Mouse (Mus musculus) CH12.LX (cell line): ENCODE results near the gene Rnf43. TPM values are rescaled to one million over a fixed set of nuclear protein-coding genes. Genes with fewer than 3 reads are reported as not detected.
A peak's percentile ranks its signal among the peaks of the same experiment; 100 is the strongest.

Experiments
- DNase-seq: peaks from one replicate; pipeline ENCODE4 v3.0.0-alpha.2; 2013; ENCODE audit errors: extremely low read depth
- H3K27ac ChIP-seq: 2 replicates; pipeline ENCODE4 v1.5.1; 2012; ENCODE audit warnings: low read depth, mild to moderate bottlenecking, control low read depth, moderate library complexity; ENCODE audit not compliant: insufficient read depth
- H3K27me3 ChIP-seq: replicated peaks from 2 replicates; pipeline ENCODE3; 2012; ENCODE audit warnings: inconsistent platforms
- H3K36me3 ChIP-seq, 2 experiments: replicated peaks in 1 of 2; 2 replicates each; pipeline versions ENCODE3 to v1.6.1; 2012; ENCODE audit warnings: inconsistent platforms in 1 of 2, low read length in 1 of 2, mild to moderate bottlenecking in 1 of 2, mixed read lengths in 1 of 2, moderate library complexity in 1 of 2; ENCODE audit not compliant: control insufficient read depth in 1 of 2, insufficient read depth in 1 of 2
- H3K4me1 ChIP-seq, 2 experiments: 2 replicates each; pipeline ENCODE4 v1.6.1; 2012; ENCODE audit warnings: inconsistent platforms in 1 of 2, moderate library complexity in 1 of 2; ENCODE audit not compliant: insufficient read depth in 2 of 2, control insufficient read depth in 1 of 2
- H3K4me2 ChIP-seq: 2 replicates; pipeline ENCODE4 v1.6.1; 2012; ENCODE audit warnings: low read depth, mild to moderate bottlenecking, control low read depth; ENCODE audit not compliant: poor library complexity, insufficient read depth, severe bottlenecking
- H3K4me3 ChIP-seq, 3 experiments: fragments of 150-350 bp in 1 of 3; sonication (generic) in 1 of 3; replicated peaks in 1 of 3; 2 replicates each; pipeline versions ENCODE3 to v1.5.1; 2011 to 2012; ENCODE audit warnings: low read depth in 2 of 3, low read length in 2 of 3, mild to moderate bottlenecking in 2 of 3, moderate library complexity in 2 of 3, control low read depth in 1 of 3, improper control_type of control experiment in 1 of 3, inconsistent platforms in 1 of 3, mixed read lengths in 1 of 3; ENCODE audit not compliant: poor library complexity in 1 of 3
- H3K79me2 ChIP-seq: replicated peaks from 2 replicates; pipeline ENCODE4 v1.6.1; 2012; ENCODE audit warnings: mild to moderate bottlenecking, moderate library complexity; ENCODE audit not compliant: control insufficient read depth, poor library complexity, insufficient read depth, severe bottlenecking; ENCODE audit errors: extremely low read depth
- H3K9ac ChIP-seq: 2 replicates; pipeline ENCODE4 v1.6.1; 2012; ENCODE audit warnings: low read depth, mild to moderate bottlenecking, control low read depth, moderate library complexity; ENCODE audit not compliant: insufficient read depth
- H3K9me3 ChIP-seq: replicated peaks from 2 replicates; pipeline ENCODE3; 2012; ENCODE audit warnings: low read length, inconsistent platforms, mixed read lengths
- BHLHE40 ChIP-seq: IDR thresholded peaks from 2 replicates; pipeline ENCODE4 v1.6.1; 2011; ENCODE audit warnings: mild to moderate bottlenecking, low read depth, low read length, improper control_type of control experiment
- CHD1 ChIP-seq: IDR thresholded peaks from 2 replicates; pipeline ENCODE4 v1.6.1; 2012; ENCODE audit warnings: low read depth, low read length, improper control_type of control experiment, inconsistent platforms
- CTCF ChIP-seq, 2 experiments: IDR thresholded peaks in 1 of 2; conservative IDR thresholded peaks in 1 of 2; 2 replicates each; pipeline ENCODE4 v1.5.1; 2011 to 2012; ENCODE audit warnings: low read depth in 2 of 2, low read length in 2 of 2, improper control_type of control experiment in 1 of 2, inconsistent platforms in 1 of 2, mild to moderate bottlenecking in 1 of 2, moderate library complexity in 1 of 2
- ELF1 ChIP-seq: IDR thresholded peaks from 2 replicates; pipeline ENCODE4 v1.6.1; 2014; ENCODE audit warnings: low read depth, mild to moderate bottlenecking, inconsistent platforms, low read length, improper control_type of control experiment
- ETS1 ChIP-seq: conservative IDR thresholded peaks from 2 replicates; pipeline ENCODE4 v1.6.1; 2012; ENCODE audit warnings: low read depth, mild to moderate bottlenecking, inconsistent platforms, low read length, improper control_type of control experiment, moderate library complexity
- IRF4 ChIP-seq: IDR thresholded peaks from 2 replicates; pipeline ENCODE4 v1.6.1; 2014; ENCODE audit warnings: low read depth, mild to moderate bottlenecking, inconsistent platforms, low read length, improper control_type of control experiment
- JUN ChIP-seq: IDR thresholded peaks from 2 replicates; pipeline ENCODE4 v1.6.1; 2011; ENCODE audit warnings: low read depth, mild to moderate bottlenecking, low read length, improper control_type of control experiment, moderate library complexity; ENCODE audit not compliant: insufficient read depth
- JUND ChIP-seq: conservative IDR thresholded peaks from 2 replicates; pipeline ENCODE4 v1.6.1; 2011; ENCODE audit warnings: low read depth, low read length, improper control_type of control experiment
- KAT2A ChIP-seq: IDR thresholded peaks from 2 replicates; pipeline ENCODE4 v1.6.1; 2012; ENCODE audit warnings: low read length, improper control_type of control experiment, inconsistent platforms; ENCODE audit not compliant: insufficient replicate concordance
- MAX ChIP-seq: IDR thresholded peaks from 2 replicates; pipeline ENCODE4 v1.6.1; 2011; ENCODE audit warnings: low read length, improper control_type of control experiment
- MEF2A ChIP-seq: IDR thresholded peaks from 2 replicates; pipeline ENCODE4 v1.6.1; 2014; ENCODE audit warnings: low read depth, mild to moderate bottlenecking, inconsistent platforms, low read length, improper control_type of control experiment, borderline replicate concordance
- MXI1 ChIP-seq: IDR thresholded peaks from 2 replicates; pipeline ENCODE4 v1.6.1; 2011; ENCODE audit warnings: mild to moderate bottlenecking, low read depth, low read length, improper control_type of control experiment
- MYC ChIP-seq: IDR thresholded peaks from 2 replicates; pipeline ENCODE4 v1.6.1; 2011; ENCODE audit warnings: low read depth, mild to moderate bottlenecking, improper control_type of control experiment, low read length
- NRF1 ChIP-seq: IDR thresholded peaks from 2 replicates; pipeline ENCODE4 v1.6.1; 2014; ENCODE audit warnings: low read depth, mild to moderate bottlenecking, inconsistent platforms, low read length, improper control_type of control experiment, moderate library complexity
- PAX5 ChIP-seq: IDR thresholded peaks from 2 replicates; pipeline ENCODE4 v1.6.1; 2012; ENCODE audit warnings: low read length, inconsistent platforms, mixed read lengths
- POLR2AphosphoS2 ChIP-seq: IDR thresholded peaks from 2 replicates; pipeline ENCODE4 v1.6.1; 2011; ENCODE audit warnings: low read depth, low read length, improper control_type of control experiment
- RAD21 ChIP-seq: IDR thresholded peaks from 2 replicates; pipeline ENCODE4 v1.6.1; 2011; ENCODE audit warnings: low read depth, mild to moderate bottlenecking, low read length, improper control_type of control experiment, moderate library complexity
- TBP ChIP-seq: conservative IDR thresholded peaks from 2 replicates; pipeline ENCODE4 v1.6.1; 2011; ENCODE audit warnings: low read depth, low read length, improper control_type of control experiment
- UBTF ChIP-seq: IDR thresholded peaks from 2 replicates; pipeline ENCODE4 v1.6.1; 2012; ENCODE audit warnings: low read depth, mild to moderate bottlenecking, inconsistent platforms, low read length, improper control_type of control experiment, moderate library complexity
- USF1 ChIP-seq: IDR thresholded peaks from 2 replicates; pipeline ENCODE4 v1.6.1; 2014; ENCODE audit warnings: low read depth, mild to moderate bottlenecking, inconsistent platforms, low read length, improper control_type of control experiment
- USF2 ChIP-seq: conservative IDR thresholded peaks from 2 replicates; pipeline ENCODE4 v1.6.1; 2011; ENCODE audit warnings: low read depth, low read length, improper control_type of control experiment
- ZC3H11A ChIP-seq: IDR thresholded peaks from 2 replicates; pipeline ENCODE4 v1.6.1; 2012; ENCODE audit warnings: low read depth, mild to moderate bottlenecking, inconsistent platforms, low read length, improper control_type of control experiment
- ZKSCAN1 ChIP-seq: IDR thresholded peaks from 2 replicates; pipeline ENCODE4 v1.6.1; 2012; ENCODE audit warnings: low read depth, inconsistent platforms, low read length, improper control_type of control experiment, borderline replicate concordance
- dilution Hi-C: fragments of 300-500 bp; cut with MboI; formaldehyde crosslinking; loops from 2 replicates; pipeline ENCODE4 v1.14.3; 2020; ENCODE audit warnings: low sequenced_read_pairs; ENCODE audit not compliant: extremely low pct_unique_long_range_greater_than_20kb, extremely low pct_ligation_motif_present
- in situ Hi-C: fragments of 300-500 bp; cut with MboI; formaldehyde crosslinking; loops from 3 replicates; pipeline ENCODE4 v1.14.3; 2019; ENCODE audit warnings: low sequenced_read_pairs, low pct_ligation_motif_present, low pct_unique_long_range_greater_than_20kb, mixed read lengths
- polyA plus RNA-seq: library from polyadenylated mRNA; unstranded; fragments of >175 nt; gene quantifications from 2 replicates; pipeline ENCODE4 v1.2.1, GENCODE M21; 2012; ENCODE audit warnings: low read depth; ENCODE audit not compliant: insufficient read length
- total RNA-seq, 2 experiments: library from RNA; depleted of rRNA; stranded (reverse); fragments of 300-350 nt in 1 of 2; fragments of >200 nt in 1 of 2; gene quantifications; 2 replicates each; pipeline ENCODE4 v1.2.3; 2012 to 2014

The Rnf43 gene
- total and polyA plus RNA-seq, 3 experiments: 12.2 to 27.7 (median 26.3) TPM

DNA sequence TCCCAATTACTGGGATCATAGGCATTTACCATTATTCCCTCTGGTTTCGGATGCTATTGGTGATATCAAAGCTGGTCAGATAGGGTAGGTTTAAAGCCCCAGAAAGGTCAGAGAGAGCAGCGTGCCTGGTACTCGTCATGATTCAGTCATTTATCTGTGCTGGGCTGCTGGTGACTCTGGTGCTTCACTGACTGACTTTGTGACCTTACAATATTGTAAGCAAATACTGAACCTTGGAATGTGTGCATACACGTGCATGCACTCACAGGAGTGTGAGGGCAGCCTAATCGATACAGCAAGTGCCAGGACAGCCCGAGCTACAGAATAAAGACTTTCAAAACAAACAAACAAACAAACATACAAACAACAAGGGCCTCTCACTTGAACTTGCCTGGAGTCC, 73.2 kb downstream of the Rnf43 start:
- no peak for DNase-seq
- Histone ChIP-seq H3K27me3 (no peaks in the 10 kb centered on the region), H3K4me2 (no peak overlapping the region), H3K9me3 (no peaks in the 10 kb centered on the region), H3K79me2 (peaks cover 27% of the 10 kb centered on the region), H3K27ac (no peak overlapping the region), H3K4me1 (peaks cover 8 to 48% of the 10 kb centered on the region in 2 experiments), H3K36me3 (peaks cover 59 to 67% of the 10 kb centered on the region in 2 experiments), H3K4me3 (no peak overlapping the region), H3K9ac (no peak overlapping the region)
- TF ChIP-seq JUND: no peak
- no peak for TF ChIP-seq KAT2A
- TF ChIP-seq MEF2A: no peak
- no peak for TF ChIP-seq TBP
- no peak for TF ChIP-seq MYC
- TF ChIP-seq JUN: no peak
- dilution Hi-C loops: no loop called here
- in situ Hi-C loops: no loop called here

DNA sequence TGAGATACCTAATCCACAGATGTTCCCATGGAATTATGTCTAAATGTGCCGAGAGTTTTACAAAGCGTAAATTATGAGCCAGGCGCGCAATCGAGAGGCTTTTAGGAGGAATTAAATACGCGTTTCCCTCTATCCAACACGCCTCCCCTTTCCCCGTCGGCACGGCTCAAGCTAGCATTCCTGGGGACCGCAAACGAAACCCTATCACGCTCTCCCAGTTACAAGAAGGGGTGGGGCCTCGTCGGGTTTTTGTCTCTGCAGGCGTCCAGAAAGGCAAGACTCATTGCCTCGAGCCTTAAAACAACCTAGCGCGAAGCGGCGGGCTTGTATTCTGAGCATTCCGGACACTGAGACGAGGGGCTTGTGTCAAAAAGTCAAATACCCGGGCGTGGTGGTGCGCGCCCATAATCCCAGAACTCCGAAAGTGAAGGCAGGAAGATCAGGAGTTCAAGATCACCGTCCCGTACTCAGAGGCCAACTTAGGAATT, 74.2 kb downstream of the Rnf43 start:
- peak; percentile 62 for DNase-seq
- dilution Hi-C loops (no loop called here), in situ Hi-C loops (no loop called here)
- TF ChIP-seq RAD21 (no peak), TBP (0 out of 2 replicates have a peak, but pooled peaks have one; percentile 21)
- Histone ChIP-seq H3K27ac (peak overlapping the region; percentile 22; the same call in 1 of the 2 replicates), H3K27me3 (no peaks in the 10 kb centered on the region), H3K79me2 (peaks cover 37% of the 10 kb centered on the region), H3K4me1 (peaks cover 8 to 49% of the 10 kb centered on the region in 2 experiments), H3K36me3 (peaks cover 52 to 66% of the 10 kb centered on the region in 2 experiments), H3K9ac (peak overlapping the region; percentile 72), H3K4me3 (peak overlapping the region; percentile 36 to 84 (median 38)), H3K4me2 (peak overlapping the region; percentile 68), H3K9me3 (no peaks in the 10 kb centered on the region)

DNA sequence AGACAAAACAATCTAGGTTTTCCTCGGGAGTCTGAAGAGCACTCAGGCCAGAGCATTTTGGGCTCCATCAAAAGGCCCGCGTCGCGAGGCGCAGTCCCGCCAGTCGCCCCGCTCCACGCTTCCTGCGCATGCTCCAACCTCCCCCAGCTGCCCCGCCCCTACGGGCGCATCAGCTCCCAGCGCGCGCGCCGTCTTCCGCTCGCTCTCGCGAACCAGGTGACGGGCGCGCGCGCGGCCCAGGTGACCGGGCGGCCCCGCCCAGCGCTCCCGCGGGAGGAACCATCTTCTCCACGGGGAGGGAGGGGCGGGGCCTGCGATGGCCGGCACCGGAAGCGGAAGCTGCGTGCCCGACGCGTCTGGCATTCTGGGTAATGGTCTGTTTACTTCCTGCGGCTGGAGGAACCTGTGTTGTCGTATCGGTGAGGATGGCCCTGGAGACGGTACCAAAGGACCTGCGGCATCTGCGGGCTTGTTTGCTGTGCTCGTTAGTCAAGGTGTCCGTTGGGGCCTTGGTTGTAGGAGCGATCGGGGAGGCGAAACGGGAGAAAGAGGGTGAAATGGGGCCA, 74.7 kb downstream of the Rnf43 start, which contains the start of gene Supt4a:
Gene Supt4a, plus strand, starts transcription at position 378 of the 566 bp plus-strand sequence.
- Histone ChIP-seq H3K79me2 (peaks cover 42% of the 10 kb centered on the region), H3K27me3 (no peaks in the 10 kb centered on the region), H3K4me1 (peaks cover 8 to 55% of the 10 kb centered on the region in 2 experiments), H3K4me2 (peak within 1 kb of the TSS; percentile 83), H3K36me3 (peaks cover 52 to 66% of the 10 kb centered on the region in 2 experiments), H3K27ac (peak within 1 kb of the TSS; percentile 22), H3K9me3 (no peaks in the 10 kb centered on the region), H3K4me3 (peak within 1 kb of the TSS; percentile 75 to 97 (median 84)), H3K9ac (peak within 1 kb of the TSS; percentile 89)
- dilution Hi-C loops: no loop called here
- DNase-seq: peak; percentile 96
- in situ Hi-C loops: no loop called here
- peak; percentile 96 for TF ChIP-seq MAX
- TF ChIP-seq ETS1: no peak; the same call in none of the 2 replicates
- TF ChIP-seq RAD21: no peak
- peak; percentile 90 for TF ChIP-seq MXI1
- no peak for TF ChIP-seq ZC3H11A
- TF ChIP-seq PAX5: no peak
- TF ChIP-seq UBTF: no peak
- TF ChIP-seq BHLHE40: peak; percentile 51; the same call in 1 of the 2 replicates
- peak; percentile 96 for TF ChIP-seq NRF1
- TF ChIP-seq CHD1: 0 out of 2 replicates have a peak, but pooled peaks have one; percentile 62
- TF ChIP-seq ELF1: peak; percentile 95
- TF ChIP-seq USF2: peak; percentile 21; the same call in 1 of the 2 replicates
- TF ChIP-seq MEF2A: peak; percentile 85
- no peak for TF ChIP-seq JUND
- TF ChIP-seq POLR2AphosphoS2: peak; percentile 93
- no peak for TF ChIP-seq CTCF (conservative IDR thresholded peaks at IDR 0.05 in 1 of 2, IDR thresholded peaks at IDR 0.05 in 1 of 2; ENCODE audit: low read depth in 2 of 2, low read length in 2 of 2)
- TF ChIP-seq IRF4: peak; percentile 67
- peak; percentile 81 for TF ChIP-seq USF1
- TF ChIP-seq ZKSCAN1: no peak
- TF ChIP-seq MYC: peak; percentile 78; the same call in 1 of the 2 replicates
